Mouse (Mus musculus) stomach, embryonic 16.5 days (tissue): ENCODE results near the gene Ace3. TPM values are rescaled to one million over a fixed set of nuclear protein-coding genes. Genes with fewer than 3 reads are reported as not detected.

Experiments
- ATAC-seq: fragments of 200-750 bp; cut with Nextera tagmentation; 2 replicates; pipeline ENCODE4 v1.8.0; 2017; ENCODE audit warnings: moderate number of reproducible peaks, moderate TSS enrichment; ENCODE audit not compliant: insufficient read depth, low FRiP score
- H3K27ac ChIP-seq: fragments of 300-500 bp; sonication (generic); 2 replicates; pipeline ENCODE4 v1.5.1; 2014; ENCODE audit warnings: low read length
- H3K27me3 ChIP-seq: fragments of 300-500 bp; sonication (generic); 2 replicates; pipeline ENCODE4 v1.6.1; 2014; ENCODE audit warnings: low read length, control low read depth, mixed read lengths; ENCODE audit not compliant: control insufficient read depth, insufficient read depth
- H3K36me3 ChIP-seq: fragments of 300-500 bp; sonication (generic); 2 replicates; pipeline ENCODE4 v1.6.1; 2014; ENCODE audit warnings: low read length; ENCODE audit not compliant: control insufficient read depth, insufficient read depth
- H3K4me1 ChIP-seq: fragments of 300-500 bp; sonication (generic); 2 replicates; pipeline ENCODE4 v1.6.1; 2014; ENCODE audit warnings: low read length, control low read depth, mixed read lengths; ENCODE audit not compliant: control insufficient read depth, insufficient read depth
- H3K4me2 ChIP-seq: fragments of 300-500 bp; sonication (generic); 2 replicates; pipeline ENCODE4 v1.6.1; 2014; ENCODE audit warnings: low read depth, low read length, mixed read lengths
- H3K4me3 ChIP-seq: fragments of 300-500 bp; sonication (generic); replicated peaks from 2 replicates; pipeline ENCODE4 v1.5.1; 2014; ENCODE audit warnings: mild to moderate bottlenecking, low read length
- H3K9ac ChIP-seq: fragments of 300-500 bp; sonication (generic); 2 replicates; pipeline ENCODE4 v1.6.1; 2014; ENCODE audit warnings: low read length
- H3K9me3 ChIP-seq: fragments of 300-500 bp; sonication (generic); replicated peaks from 2 replicates; pipeline ENCODE4 v1.6.1; 2016; ENCODE audit warnings: low read length, control low read depth; ENCODE audit not compliant: control insufficient read depth
- WGBS: fragments of 180-500 bp; shearing (Covaris S2); extraction: QIAGEN DNeasy Blood & Tissue Kit; methylation state at CpG from one replicate; pipeline ENCODE4 v1.1.7; 2014; 5-methylcytosine and 5-hydroxymethylcytosine counted together
- polyA plus RNA-seq: library from polyadenylated mRNA; unstranded; fragments of >200 nt; fragmentation: Nextera tagmentation; extraction: Ambion mirVana; gene quantifications from 2 replicates; pipeline ENCODE4 v1.2.1, GENCODE M21; 2015

The Ace3 gene
- polyA plus RNA-seq, 1 experiment from 2014 or later, result not detected

- Histone ChIP-seq H3K9ac (no peak overlapping the region), H3K27ac (no peak overlapping the region), H3K4me1 (no peaks in the 10 kb centered on the region), H3K4me3 (no peak overlapping the region), H3K36me3 (no peaks in the 10 kb centered on the region), H3K4me2 (no peak overlapping the region), H3K9me3 (no peaks in the 10 kb centered on the region), H3K27me3 (no peaks in the 10 kb centered on the region; the same call in 1 of the 2 replicates)
- ATAC-seq, result no peak
- whole genome bisulfite sequencing, result 82% methylated on average over 6 of the region's 6 CpGs
Observed at GRCm38 (mm10) chr11:105974593-105974992, 19.9 kb upstream of the Ace3 start.

GRCm38 (mm10) chr11:105975050-105975449 lies 19.4 kb upstream of the Ace3 start:
- no peak overlapping the region for H3K9ac ChIP-seq
- H3K27me3 ChIP-seq, result no peaks in the 10 kb centered on the region
- no peak; the same call in 1 of the 2 replicates for ATAC-seq

GRCm38 (mm10) chr11:105975636-105976035 lies 18.8 kb upstream of the Ace3 start:
- WGBS, result 92% methylated on average over 5 of the region's 5 CpGs
- H3K27me3 ChIP-seq, result no peaks in the 10 kb centered on the region
- no peaks in the 10 kb centered on the region for H3K36me3 ChIP-seq
- H3K4me1 ChIP-seq, result no peaks in the 10 kb centered on the region
- H3K4me3 ChIP-seq, result no peak overlapping the region
- ATAC-seq, result no peak
- no peak overlapping the region for H3K9ac ChIP-seq
- no peaks in the 10 kb centered on the region for H3K9me3 ChIP-seq
- no peak overlapping the region for H3K4me2 ChIP-seq
- H3K27ac ChIP-seq, result no peak overlapping the region

More at GRCm38 (mm10) chr11:105975050-105975449, 19.4 kb upstream of the Ace3 start:
- Histone ChIP-seq H3K36me3 (no peaks in the 10 kb centered on the region), H3K27ac (no peak overlapping the region), H3K4me3 (no peak overlapping the region), H3K4me1 (no peaks in the 10 kb centered on the region), H3K4me2 (no peak overlapping the region), H3K9me3 (no peaks in the 10 kb centered on the region)
- 71% methylated on average over 3 of the region's 3 CpGs for WGBS

- no peak overlapping the region for H3K4me2 ChIP-seq
- no peaks in the 10 kb centered on the region for H3K36me3 ChIP-seq
- H3K27me3 ChIP-seq, result no peaks in the 10 kb centered on the region
- H3K9ac ChIP-seq, result no peak overlapping the region
- no peak overlapping the region for H3K4me3 ChIP-seq
- H3K9me3 ChIP-seq, result no peaks in the 10 kb centered on the region
- H3K27ac ChIP-seq, result no peak overlapping the region
- ATAC-seq, result no peak
- no peaks in the 10 kb centered on the region for H3K4me1 ChIP-seq
- 79% methylated on average over 2 of the region's 2 CpGs for WGBS
Observed at GRCm38 (mm10) chr11:105978232-105978631, 16.2 kb upstream of the Ace3 start.

GRCm38 (mm10) chr11:105978634-105979033 lies 15.8 kb upstream of the Ace3 start:
- no peaks in the 10 kb centered on the region for H3K27me3 ChIP-seq
- H3K9me3 ChIP-seq, result no peaks in the 10 kb centered on the region
- H3K36me3 ChIP-seq, result no peaks in the 10 kb centered on the region

GRCm38 (mm10) chr11:105984452-105984851 lies 10.0 kb upstream of the Ace3 start:
- Histone ChIP-seq H3K4me2 (no peak overlapping the region), H3K9me3 (no peaks in the 10 kb centered on the region), H3K9ac (no peak overlapping the region), H3K27ac (no peak overlapping the region), H3K36me3 (no peaks in the 10 kb centered on the region), H3K4me3 (no peak overlapping the region), H3K4me1 (no peaks in the 10 kb centered on the region), H3K27me3 (no peaks in the 10 kb centered on the region)
- WGBS, result 73% methylated on average over 4 of the region's 4 CpGs
- no peak for ATAC-seq

More at GRCm38 (mm10) chr11:105978634-105979033, 15.8 kb upstream of the Ace3 start:
- 56% methylated on average over 5 of the region's 5 CpGs for WGBS
- no peak overlapping the region for H3K27ac ChIP-seq
- no peak for ATAC-seq
- H3K4me1 ChIP-seq, result no peaks in the 10 kb centered on the region
- no peak overlapping the region for H3K4me3 ChIP-seq
- H3K4me2 ChIP-seq, result no peak overlapping the region
- no peak overlapping the region for H3K9ac ChIP-seq

GRCm38 (mm10) chr11:105987446-105987845 lies 7.0 kb upstream of the Ace3 start:
- 64% methylated on average over 6 of the region's 6 CpGs for WGBS

GRCm38 (mm10) chr11:105989446-105989845 lies 5.0 kb upstream of the Ace3 start:
- ATAC-seq, result no peak
- no peak overlapping the region for H3K27ac ChIP-seq
- H3K4me3 ChIP-seq, result no peak overlapping the region
- no peaks in the 10 kb centered on the region for H3K27me3 ChIP-seq
- H3K4me1 ChIP-seq, result no peaks in the 10 kb centered on the region
- H3K9me3 ChIP-seq, result no peaks in the 10 kb centered on the region
- WGBS, result 70% methylated on average over 6 of the region's 6 CpGs
- no peaks in the 10 kb centered on the region for H3K36me3 ChIP-seq
- no peak overlapping the region for H3K9ac ChIP-seq
- H3K4me2 ChIP-seq, result no peak overlapping the region

More at GRCm38 (mm10) chr11:105987446-105987845, 7.0 kb upstream of the Ace3 start:
- H3K27ac ChIP-seq, result no peak overlapping the region
- H3K4me1 ChIP-seq, result no peaks in the 10 kb centered on the region
- H3K9ac ChIP-seq, result no peak overlapping the region
- H3K9me3 ChIP-seq, result no peaks in the 10 kb centered on the region
- H3K27me3 ChIP-seq, result no peaks in the 10 kb centered on the region
- no peak overlapping the region for H3K4me2 ChIP-seq
- ATAC-seq, result no peak
- no peak overlapping the region for H3K4me3 ChIP-seq
- no peaks in the 10 kb centered on the region for H3K36me3 ChIP-seq

- no peak overlapping the region for H3K4me3 ChIP-seq
- H3K4me1 ChIP-seq, result no peaks in the 10 kb centered on the region
- no peak overlapping the region for H3K9ac ChIP-seq
- no peak overlapping the region for H3K27ac ChIP-seq
- 49% methylated on average over 2 of the region's 2 CpGs for WGBS
- H3K4me2 ChIP-seq, result no peak overlapping the region
- no peaks in the 10 kb centered on the region for H3K27me3 ChIP-seq
- H3K9me3 ChIP-seq, result no peaks in the 10 kb centered on the region
- no peaks in the 10 kb centered on the region for H3K36me3 ChIP-seq
- no peak for ATAC-seq
Observed at GRCm38 (mm10) chr11:105990231-105990630, 4.2 kb upstream of the Ace3 start.

- Histone ChIP-seq H3K27me3 (no peaks in the 10 kb centered on the region), H3K4me2 (no peak overlapping the region), H3K4me3 (no peak overlapping the region), H3K36me3 (no peaks in the 10 kb centered on the region), H3K27ac (no peak overlapping the region), H3K4me1 (no peaks in the 10 kb centered on the region), H3K9ac (no peak overlapping the region), H3K9me3 (no peaks in the 10 kb centered on the region)
- ATAC-seq, result no peak
- WGBS, result 94% methylated on average over 6 of the region's 6 CpGs
Observed at GRCm38 (mm10) chr11:106000062-106000461, 5.6 kb downstream of the Ace3 start.
